Mouse (Mus musculus) forebrain, embryonic 14.5 days (tissue): ENCODE measurements around the gene Efemp2. TPM values are rescaled to one million over a fixed set of nuclear protein-coding genes. Genes with fewer than 3 reads are reported as not detected.
A peak's percentile ranks its signal among the peaks of the same experiment; 100 is the strongest.
"Not testable (repeated sequence)": the region's sequence is repeated elsewhere in the genome, so short reads cannot be mapped to it uniquely, and the experiment has no call there.

Source experiments
- ATAC-seq: fragments of 200-750 bp; cut with Nextera tagmentation; 2 replicates; pipeline ENCODE4 v1.8.0; 2017; ENCODE audit warnings: mild to moderate bottlenecking, moderate library complexity
- DNase-seq: peaks from one replicate; pipeline ENCODE4 v3.0.0-alpha.2; 2015; ENCODE audit warnings: low spot score
- H3K27ac ChIP-seq: fragments of 300-500 bp; sonication (generic); 2 replicates; pipeline ENCODE4 v1.5.1; 2014; ENCODE audit warnings: low read depth, mild to moderate bottlenecking, control low read depth, low read length, moderate library complexity
- H3K27me3 ChIP-seq: fragments of 300-500 bp; sonication (generic); replicated peaks from 2 replicates; pipeline ENCODE4 v1.6.1; 2014; ENCODE audit warnings: low read length, control low read depth, mixed read lengths; ENCODE audit not compliant: control insufficient read depth, insufficient read depth
- H3K36me3 ChIP-seq: fragments of 300-500 bp; sonication (generic); 2 replicates; pipeline ENCODE4 v1.6.1; 2014; ENCODE audit warnings: low read length, control low read depth; ENCODE audit not compliant: control insufficient read depth, insufficient read depth
- H3K4me1 ChIP-seq: fragments of 300-500 bp; sonication (generic); 2 replicates; pipeline ENCODE4 v1.6.1; 2014; ENCODE audit warnings: antibody characterized with exemption, low read length, control low read depth; ENCODE audit not compliant: control insufficient read depth, insufficient read depth
- H3K4me2 ChIP-seq: fragments of 300-500 bp; sonication (generic); 2 replicates; pipeline ENCODE4 v1.6.1; 2014; ENCODE audit warnings: mild to moderate bottlenecking, control low read depth, low read length
- H3K4me3 ChIP-seq: fragments of 300-500 bp; sonication (generic); 2 replicates; pipeline ENCODE4 v1.5.1; 2014; ENCODE audit warnings: low read depth, low read length, control low read depth
- H3K9ac ChIP-seq: fragments of 300-500 bp; sonication (generic); 2 replicates; pipeline ENCODE4 v1.6.1; 2014; ENCODE audit warnings: mild to moderate bottlenecking, low read length, control low read depth, moderate library complexity
- H3K9me3 ChIP-seq: fragments of 300-500 bp; sonication (generic); replicated peaks from 2 replicates; pipeline ENCODE4 v1.6.1; 2016; ENCODE audit warnings: low read length, control low read depth, mixed read lengths; ENCODE audit not compliant: control insufficient read depth
- WGBS: fragments of 180-500 bp; shearing (Covaris S2); extraction: QIAGEN DNeasy Blood & Tissue Kit; methylation state at CpG from one replicate; pipeline ENCODE4 v1.1.7; 2014; 5-methylcytosine and 5-hydroxymethylcytosine counted together
- polyA plus RNA-seq: library from polyadenylated mRNA; unstranded; fragments of >200 nt; fragmentation: Nextera tagmentation; extraction: Ambion mirVana; gene quantifications from 2 replicates; pipeline ENCODE4 v1.2.1, GENCODE M21; 2014

Gene Efemp2
- polyA plus RNA-seq, 1 experiment from 2014 or later, result 29.0 TPM

GRCm38 (mm10) chr19:5489721-5490120 is 16.0 kb downstream of the Efemp2 start:
- not testable (repeated sequence) for H3K9ac ChIP-seq, H3K27me3 ChIP-seq, ATAC-seq, DNase-seq, H3K9me3 ChIP-seq
- Histone ChIP-seq H3K36me3 (peaks cover 45% of the 10 kb centered on the region), H3K4me1 (peaks cover 14% of the 10 kb centered on the region), H3K4me2 (peak overlapping the region; percentile 80), H3K4me3 (peak overlapping the region; percentile 100), H3K27ac (peak overlapping the region; percentile 99; the same call in 1 of the 2 replicates)
- 52% methylated on average over 10 of the region's 10 CpGs for WGBS

GRCm38 (mm10) chr19:5490313-5490897 is 16.7 kb downstream of the Efemp2 start, which contains the start of gene Cfl1:
TSS of gene Cfl1 (plus strand) at chr19:5490455.
- WGBS, result under 1% methylated on average over 45 of the region's 62 CpGs
- peaks cover 44% of the 10 kb centered on the region for H3K36me3 ChIP-seq
- peak; percentile 80 for ATAC-seq
- DNase-seq, result peak; percentile 98
- H3K4me1 ChIP-seq, result peaks cover 14% of the 10 kb centered on the region
- no peaks in the 10 kb centered on the region for H3K27me3 ChIP-seq
- peak within 1 kb of the TSS; percentile 99 for H3K27ac ChIP-seq
- H3K4me3 ChIP-seq, result peak within 1 kb of the TSS; percentile 100
- no peaks in the 10 kb centered on the region for H3K9me3 ChIP-seq
- H3K9ac ChIP-seq, result peak within 1 kb of the TSS; percentile 96
- H3K4me2 ChIP-seq, result peak within 1 kb of the TSS; percentile 80

- Histone ChIP-seq H3K4me2 (peak overlapping the region; percentile 68), H3K4me1 (peaks cover 14% of the 10 kb centered on the region), H3K4me3 (peak overlapping the region; percentile 100), H3K9me3 (no peaks in the 10 kb centered on the region), H3K27ac (peak overlapping the region; percentile 99), H3K36me3 (peaks cover 44% of the 10 kb centered on the region), H3K9ac (peak overlapping the region; percentile 96), H3K27me3 (no peaks in the 10 kb centered on the region)
- peak; percentile 14 for ATAC-seq
- peak; percentile 79 for DNase-seq
- under 1% methylated on average over 59 of the region's 59 CpGs for WGBS
Observed at GRCm38 (mm10) chr19:5490898-5491708, 17.3 kb downstream of the Efemp2 start.

GRCm38 (mm10) chr19:5492641-5493040 is 18.9 kb downstream of the Efemp2 start:
- 89% methylated on average over 4 of the region's 4 CpGs for WGBS

GRCm38 (mm10) chr19:5493301-5493721 is 19.6 kb downstream of the Efemp2 start:
- H3K27me3 ChIP-seq, H3K9me3 ChIP-seq, ATAC-seq, DNase-seq, H3K27ac ChIP-seq, H3K9ac ChIP-seq, H3K4me3 ChIP-seq, H3K4me2 ChIP-seq: not testable (repeated sequence)
- peaks cover 58% of the 10 kb centered on the region for H3K36me3 ChIP-seq
- H3K4me1 ChIP-seq, result peaks cover 11% of the 10 kb centered on the region
- 71% methylated on average over 9 of the region's 9 CpGs for WGBS

More at GRCm38 (mm10) chr19:5492641-5493040, 18.9 kb downstream of the Efemp2 start:
- Histone ChIP-seq H3K4me1 (peaks cover 11% of the 10 kb centered on the region), H3K4me2 (no peak overlapping the region), H3K27ac (no peak overlapping the region), H3K27me3 (no peaks in the 10 kb centered on the region), H3K36me3 (peaks cover 55% of the 10 kb centered on the region), H3K9ac (no peak overlapping the region), H3K4me3 (no peak overlapping the region), H3K9me3 (no peaks in the 10 kb centered on the region)
- no peak for DNase-seq
- ATAC-seq, result no peak

- peaks cover 7% of the 10 kb centered on the region; the same call in 1 of the 2 replicates for H3K4me1 ChIP-seq
- no peaks in the 10 kb centered on the region for H3K27me3 ChIP-seq
- no peak overlapping the region for H3K9ac ChIP-seq
- ATAC-seq, result no peak
- no peak overlapping the region for H3K27ac ChIP-seq
- H3K4me2 ChIP-seq, result no peak overlapping the region
- H3K36me3 ChIP-seq, result peaks cover 58% of the 10 kb centered on the region
- no peak overlapping the region for H3K4me3 ChIP-seq
- H3K9me3 ChIP-seq, result no peaks in the 10 kb centered on the region
- DNase-seq, result no peak
- 94% methylated on average over 3 of the region's 3 CpGs for WGBS
Observed at GRCm38 (mm10) chr19:5494314-5494713, 20.6 kb downstream of the Efemp2 start.

- H3K4me3 ChIP-seq, result no peak overlapping the region
- H3K36me3 ChIP-seq, result peaks cover 58% of the 10 kb centered on the region
- no peaks in the 10 kb centered on the region for H3K27me3 ChIP-seq
- H3K4me2 ChIP-seq, result no peak overlapping the region
- no peak for ATAC-seq
- H3K9me3 ChIP-seq, result no peaks in the 10 kb centered on the region
- H3K4me1 ChIP-seq, result peaks cover 7% of the 10 kb centered on the region; the same call in 1 of the 2 replicates
- no peak overlapping the region for H3K27ac ChIP-seq
- 81% methylated on average over 12 of the region's 12 CpGs for WGBS
- DNase-seq, result no peak
- no peak overlapping the region for H3K9ac ChIP-seq
Observed at GRCm38 (mm10) chr19:5495353-5496051, 21.7 kb downstream of the Efemp2 start.

- Histone ChIP-seq H3K9ac (no peak overlapping the region), H3K27ac (no peak overlapping the region), H3K9me3 (no peaks in the 10 kb centered on the region), H3K4me1 (peaks cover 7% of the 10 kb centered on the region; the same call in 1 of the 2 replicates), H3K4me2 (no peak overlapping the region), H3K36me3 (peaks cover 58% of the 10 kb centered on the region), H3K27me3 (no peaks in the 10 kb centered on the region), H3K4me3 (no peak overlapping the region)
- DNase-seq (no peak), ATAC-seq (no peak)
- WGBS, result 87% methylated on average over 16 of the region's 16 CpGs
Observed at GRCm38 (mm10) chr19:5496052-5496370, 22.3 kb downstream of the Efemp2 start.
